Comparison of ENCODE assay signal across 8 mouse cellular contexts in the genomic region with DNA sequence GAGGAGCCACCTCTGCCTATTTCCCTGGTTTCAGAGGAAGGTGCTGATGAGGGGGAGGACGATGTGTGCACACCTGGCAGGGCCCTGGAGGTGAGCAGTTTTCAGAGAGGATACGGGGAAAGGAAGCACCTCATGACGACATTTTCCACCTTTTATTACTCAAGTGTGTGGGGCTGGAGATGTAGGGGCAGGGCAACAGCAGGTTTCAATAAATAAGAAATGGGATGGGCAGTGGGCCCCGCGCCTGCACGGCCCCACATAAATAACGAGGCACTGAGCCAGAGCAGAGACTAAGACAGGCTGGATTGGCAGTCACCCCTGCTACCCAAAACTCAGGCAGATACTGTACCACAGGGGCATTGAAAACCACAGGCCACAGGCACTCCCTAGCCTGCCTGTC. TPM values are rescaled to one million over a fixed set of nuclear protein-coding genes. Genes with fewer than 3 reads are reported as not detected.
DNase-seq lines count a peak whose midpoint lies in the region; ATAC-seq and TF ChIP-seq lines count a peak whose summit lies in the region.
"Not testable (repeated sequence)": the region's sequence is repeated elsewhere in the genome, so short reads cannot be mapped to it uniquely, and the experiment has no call there.

No protein-coding gene starts in this region.

- TF ChIP-seq EP300 in CH12.LX (IDR thresholded peaks at IDR 0.05; ENCODE audit: low read length), result not testable (repeated sequence)

- peaks cover 12% of the 10 kb centered on the region for H3K9me3 ChIP-seq in CH12.LX (replicated peaks; ENCODE audit: low read length)
- not testable (repeated sequence) for H3K9me3 ChIP-seq in heart, embryonic 16.5 days (replicated peaks; ENCODE audit: control insufficient read depth, low read length); liver, embryonic 11.5 days (ENCODE audit: control insufficient read depth, low read length); liver, embryonic 16.5 days (replicated peaks; ENCODE audit: control insufficient read depth, low read length); midbrain, embryonic 11.5 days (ENCODE audit: control insufficient read depth, low read length)

- not testable (repeated sequence) for DNase-seq in CH12.LX (ENCODE audit: extremely low read depth); layer of hippocampus, adult 2 months (ENCODE audit: low spot score in 2 of 2); liver, embryonic 11.5 days (ENCODE audit: low spot score); spleen, adult 2 months (ENCODE audit: low read depth in 1 of 2, low spot score in 2 of 2)
- DNase-seq in cerebellum, adult 11-12 months, result peak; percentile 9
- peak; percentile 44 for DNase-seq in midbrain, embryonic 11.5 days (ENCODE audit: low spot score, missing footprints)

- H3K9ac ChIP-seq in CH12.LX (ENCODE audit: insufficient read depth, low read depth); heart, embryonic 16.5 days (ENCODE audit: low read length); midbrain, embryonic 11.5 days (ENCODE audit: low read length): not testable (repeated sequence)
- peak overlapping the region; percentile 37; the same call in 1 of the 2 replicates for H3K9ac ChIP-seq in liver, embryonic 11.5 days (ENCODE audit: low read depth, low read length)
- peak overlapping the region; percentile 40; the same call in 1 of the 2 replicates for H3K9ac ChIP-seq in liver, embryonic 16.5 days (ENCODE audit: low read depth, low read length)

- H3K36me3 ChIP-seq in CH12.LX (replicated peaks in 1 of 2; ENCODE audit: control insufficient read depth in 1 of 2, insufficient read depth in 1 of 2, low read length in 1 of 2), result peaks cover 72 to 82% of the 10 kb centered on the region in 2 experiments
- H3K36me3 ChIP-seq in heart, embryonic 16.5 days (ENCODE audit: control insufficient read depth, insufficient read depth); midbrain, embryonic 11.5 days (ENCODE audit: control insufficient read depth, insufficient read depth, low read length): not testable (repeated sequence)
- H3K36me3 ChIP-seq in liver, embryonic 11.5 days (ENCODE audit: control insufficient read depth, insufficient read depth, low read length), result peaks cover 14% of the 10 kb centered on the region
- H3K36me3 ChIP-seq in liver, embryonic 16.5 days (ENCODE audit: control insufficient read depth, insufficient read depth), result peaks cover 37% of the 10 kb centered on the region
- H3K36me3 ChIP-seq in spleen, adult 2 months (ENCODE audit: control insufficient read depth, insufficient read depth, low read length), result peaks cover 21% of the 10 kb centered on the region

- H3K4me1 ChIP-seq in CH12.LX (ENCODE audit: control insufficient read depth in 1 of 2, insufficient read depth in 2 of 2), result peaks cover 19 to 67% of the 10 kb centered on the region in 2 experiments
- H3K4me1 ChIP-seq in heart, embryonic 16.5 days (ENCODE audit: control insufficient read depth, insufficient read depth, low read length), result peaks cover 18% of the 10 kb centered on the region
- H3K4me1 ChIP-seq in liver, embryonic 11.5 days (replicated peaks; ENCODE audit: control insufficient read depth, insufficient read depth, low read length), result peaks cover 29% of the 10 kb centered on the region
- peaks cover 43% of the 10 kb centered on the region for H3K4me1 ChIP-seq in liver, embryonic 16.5 days (ENCODE audit: control insufficient read depth, low read depth, low read length)
- H3K4me1 ChIP-seq in midbrain, embryonic 11.5 days (ENCODE audit: control insufficient read depth, insufficient read depth, low read length), result not testable (repeated sequence)
- peaks cover 16% of the 10 kb centered on the region; the same call in 1 of the 2 replicates for H3K4me1 ChIP-seq in spleen, adult 2 months (ENCODE audit: control insufficient read depth, insufficient read depth, insufficient read length)

- not testable (repeated sequence) for H3K79me2 ChIP-seq in CH12.LX (replicated peaks; ENCODE audit: control insufficient read depth, extremely low read depth, insufficient read depth, poor library complexity, severe bottlenecking)

- TF ChIP-seq POLR2A in CH12.LX (IDR thresholded peaks at IDR 0.05; ENCODE audit: low read depth, low read length); spleen, adult 2 months (IDR thresholded peaks at IDR 0.05; ENCODE audit: low read depth, low read length): not testable (repeated sequence)

- not testable (repeated sequence) for TF ChIP-seq CTCF in CH12.LX (conservative IDR thresholded peaks at IDR 0.05 in 1 of 2, IDR thresholded peaks at IDR 0.05 in 1 of 2; ENCODE audit: low read depth in 2 of 2, low read length in 2 of 2); layer of hippocampus, adult 2 months (conservative IDR thresholded peaks at IDR 0.05); spleen, adult 2 months (IDR thresholded peaks at IDR 0.05; ENCODE audit: extremely low read depth, insufficient read depth, insufficient read length, insufficient replicate concordance)

- peak overlapping the region in 1 of 3 experiments; percentile 1 for H3K4me3 ChIP-seq in CH12.LX (replicated peaks in 1 of 3; ENCODE audit: low read depth in 2 of 3, low read length in 2 of 3, poor library complexity in 1 of 3)
- not testable (repeated sequence) for H3K4me3 ChIP-seq in heart, embryonic 16.5 days (ENCODE audit: low read length); layer of hippocampus, adult 2 months; liver, embryonic 11.5 days (ENCODE audit: low read depth, low read length); liver, embryonic 16.5 days (ENCODE audit: low read depth, low read length); midbrain, embryonic 11.5 days (ENCODE audit: low read depth, low read length); spleen, adult 2 months (ENCODE audit: extremely low read depth, insufficient read depth, insufficient read length)

- in situ Hi-C loops in CH12.LX (cut with MboI; ENCODE audit: low pct_ligation_motif_present, low pct_unique_long_range_greater_than_20kb, low sequenced_read_pairs), result not testable (repeated sequence)

- TF ChIP-seq RAD21 in CH12.LX (IDR thresholded peaks at IDR 0.05; ENCODE audit: low read depth, low read length), result not testable (repeated sequence)

- not testable (repeated sequence) for H3K27me3 ChIP-seq in CH12.LX (replicated peaks); heart, embryonic 16.5 days (ENCODE audit: control insufficient read depth, insufficient read depth, low read length); liver, embryonic 11.5 days (replicated peaks; ENCODE audit: control insufficient read depth, insufficient read depth, low read length); liver, embryonic 16.5 days (ENCODE audit: control insufficient read depth, insufficient read depth, low read depth, low read length); midbrain, embryonic 11.5 days (ENCODE audit: control insufficient read depth, insufficient read depth, low read length); spleen, adult 2 months (ENCODE audit: control insufficient read depth, insufficient read depth, low read length)

- 74% methylated on average over 7 of the region's 7 CpGs for WGBS in heart, embryonic 16.5 days
- 88% methylated on average over 7 of the region's 7 CpGs for WGBS in liver, embryonic 11.5 days
- WGBS in liver, embryonic 16.5 days (ENCODE audit: insufficient replicate concordance), result 67% methylated on average over 7 of the region's 7 CpGs
- 83% methylated on average over 7 of the region's 7 CpGs for WGBS in midbrain, embryonic 11.5 days
- 38% methylated on average over 7 of the region's 7 CpGs for WGBS in spleen, adult 2 months

- H3K4me2 ChIP-seq in CH12.LX (ENCODE audit: insufficient read depth, low read depth, poor library complexity, severe bottlenecking); heart, embryonic 16.5 days (ENCODE audit: low read depth, low read length); liver, embryonic 11.5 days; liver, embryonic 16.5 days (ENCODE audit: low read depth, low read length); midbrain, embryonic 11.5 days: not testable (repeated sequence)

- ATAC-seq in heart, embryonic 16.5 days (replicated peaks; ENCODE audit: extremely low read depth, insufficient read depth, low FRiP score); liver, embryonic 11.5 days (replicated peaks; ENCODE audit: low FRiP score); liver, embryonic 16.5 days (ENCODE audit: low read depth); midbrain, embryonic 11.5 days (ENCODE audit: low FRiP score): not testable (repeated sequence)

- 0 out of 2 replicates have a peak overlapping the region, but pooled peaks have one; percentile 2 for H3K27ac ChIP-seq in CH12.LX (ENCODE audit: insufficient read depth, low read depth)
- H3K27ac ChIP-seq in heart, embryonic 16.5 days (ENCODE audit: low read length), result 0 out of 2 replicates have a peak overlapping the region, but pooled peaks have one; percentile 18
- H3K27ac ChIP-seq in layer of hippocampus, adult 2 months, result peak overlapping the region; percentile 74
- peak overlapping the region; percentile 64 for H3K27ac ChIP-seq in liver, embryonic 11.5 days (ENCODE audit: low read depth, low read length)
- H3K27ac ChIP-seq in liver, embryonic 16.5 days (ENCODE audit: low read length), result peak overlapping the region; percentile 97
- H3K27ac ChIP-seq in midbrain, embryonic 11.5 days (ENCODE audit: low read depth, low read length), result not testable (repeated sequence)
- peak overlapping the region; percentile 52 for H3K27ac ChIP-seq in spleen, adult 2 months (ENCODE audit: insufficient read depth, low read length)

- dilution Hi-C loops in CH12.LX (cut with MboI; ENCODE audit: extremely low pct_ligation_motif_present, extremely low pct_unique_long_range_greater_than_20kb, low sequenced_read_pairs), result not testable (repeated sequence)

RNA-seq across cellular contexts. Expression of a gene that starts 17.2 kb away (rescaled TPM):
- total RNA-seq in CH12.LX (2012; rRNA removed) (27.7 and 29.9 TPM in 2 replicates), CH12.LX (2014; rRNA removed) (24.5 and 25.7 TPM in 2 replicates)
- 24.9 and 31.1 TPM in 2 replicates for polyA plus RNA-seq in CH12.LX (2012; ENCODE audit: insufficient read length, low read depth)
- polyA plus RNA-seq in heart, embryonic 16.5 days (2015; fragmentation: Nextera tagmentation; extraction: Ambion mirVana), result 4.7 and 5.0 TPM in 2 replicates
- total RNA-seq in layer of hippocampus, adult 2 months (2021), result 10 to 100 TPM; 11.2 to 13.2 TPM
- 14.6 and 17.0 TPM in 2 replicates for polyA plus RNA-seq in liver, embryonic 11.5 days (2014; fragmentation: Nextera tagmentation; extraction: Ambion mirVana)
- 15.8 and 16.3 TPM in 2 replicates for polyA plus RNA-seq in liver, embryonic 16.5 days (2015; fragmentation: Nextera tagmentation; extraction: Ambion mirVana)
- 1.7 and 2.2 TPM in 2 replicates for polyA plus RNA-seq in midbrain, embryonic 11.5 days (2014; fragmentation: Nextera tagmentation; extraction: Ambion mirVana)
- 79.2 and 97.8 TPM in 2 replicates for polyA plus RNA-seq in spleen, adult 2 months (2012; rRNA removed)
